Mouse (Mus musculus): ENCODE measurements around the gene Six2. TPM values are rescaled to one million over a fixed set of nuclear protein-coding genes. Genes with fewer than 3 reads are reported as not detected.
"Not testable (repeated sequence)": the region's sequence is repeated elsewhere in the genome, so short reads cannot be mapped to it uniquely, and the experiment has no call there.

Gene Six2
- polyA plus RNA-seq, 1 experiment from 2014 or later = 24.5 TPM

DNA sequence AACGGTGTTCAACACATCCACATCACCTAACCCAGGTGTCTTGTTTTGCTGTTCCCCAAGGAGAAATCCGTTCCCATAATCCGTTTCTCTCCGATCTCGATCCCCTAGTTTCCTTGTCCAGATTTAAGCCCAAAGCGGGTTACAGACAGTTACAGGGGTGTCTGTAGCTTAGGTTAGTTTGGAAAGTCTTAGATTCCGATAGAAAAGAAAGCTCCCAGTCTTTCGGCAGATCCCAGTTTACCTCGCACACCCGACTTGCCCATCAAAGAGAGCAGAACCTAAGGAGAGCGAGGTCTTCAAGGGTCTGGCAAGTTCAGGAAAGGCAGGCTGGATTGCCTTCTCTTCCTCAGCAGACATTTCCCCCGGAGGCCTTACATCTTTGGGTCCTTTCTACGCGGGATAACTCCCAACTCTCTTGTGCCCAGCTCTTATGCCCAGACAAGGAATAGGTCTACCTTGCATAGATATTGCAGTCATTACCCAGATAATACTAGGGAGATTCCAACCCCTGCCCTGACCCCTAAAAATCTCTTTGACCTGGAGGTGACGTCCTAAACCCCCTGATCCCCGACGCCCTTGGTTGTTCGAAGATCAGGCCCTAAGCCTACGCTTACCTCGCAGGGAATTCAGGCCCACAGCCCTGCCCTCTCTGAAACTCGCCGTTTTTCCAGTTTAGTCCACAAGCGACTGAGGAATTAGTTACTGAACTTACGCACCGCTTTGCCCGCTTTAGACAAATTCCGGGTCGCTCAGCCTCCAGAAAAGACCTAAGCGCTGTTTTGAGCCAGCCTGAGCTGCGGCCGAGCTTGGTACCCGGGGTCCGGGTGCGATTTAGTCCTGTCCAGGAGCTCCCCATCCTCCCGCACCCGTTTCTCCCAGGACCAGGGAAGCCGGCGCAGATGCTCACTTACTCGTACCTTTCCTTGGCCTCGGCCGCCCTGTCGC lies 1.3 kb downstream of the Six2 start:
- peak overlapping the region; percentile 82 for H3K27ac ChIP-seq (ENCODE audit: low read depth, low read length)
- 2% methylated on average over 42 of the region's 42 CpGs for WGBS

DNA sequence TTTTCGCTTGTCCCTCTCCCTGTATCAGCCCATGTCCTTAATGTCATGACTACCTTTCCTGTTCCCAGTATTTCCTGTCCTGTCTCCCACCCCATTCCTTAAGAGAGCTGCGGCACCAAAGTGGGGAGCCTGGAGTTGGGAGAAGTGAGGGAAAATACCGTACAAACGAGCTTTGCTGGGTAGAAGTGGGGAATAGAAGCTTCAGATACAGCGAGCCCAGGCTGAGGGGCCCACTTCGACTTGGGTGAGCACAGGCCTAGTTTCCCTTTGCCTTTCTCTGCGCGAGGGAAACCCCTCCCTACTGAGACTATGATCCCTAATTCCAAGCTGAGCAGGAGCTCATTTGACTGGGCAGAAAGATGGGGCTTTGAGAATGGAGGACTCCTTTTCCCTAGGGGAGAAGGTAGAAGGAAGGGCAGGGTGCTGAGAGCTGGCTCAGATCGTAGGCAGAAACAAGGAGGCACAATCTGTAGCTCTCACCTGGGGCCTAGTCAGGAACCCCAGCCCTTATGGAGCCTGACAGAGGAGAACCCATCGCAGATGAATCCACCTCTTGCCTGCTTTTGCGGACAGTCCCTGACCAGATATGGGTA lies 2.3 kb downstream of the Six2 start:
- H3K36me3 ChIP-seq (ENCODE audit: control insufficient read depth, insufficient read depth, low read length) = no peaks in the 10 kb centered on the region; the same call in 1 of the 2 replicates
- H3K27me3 ChIP-seq (ENCODE audit: control insufficient read depth, insufficient read depth, low read length) = peaks cover 79% of the 10 kb centered on the region
- peak overlapping the region; percentile 55 for H3K4me3 ChIP-seq (ENCODE audit: low read length)
- no peaks in the 10 kb centered on the region for H3K9me3 ChIP-seq (ENCODE audit: control insufficient read depth, low read length)
- H3K4me2 ChIP-seq (replicated peaks; ENCODE audit: low read depth, low read length) = peak overlapping the region; percentile 34
- peaks cover 7% of the 10 kb centered on the region; the same call in 1 of the 2 replicates for H3K4me1 ChIP-seq (ENCODE audit: control insufficient read depth, insufficient read depth, low read length)
- no peak for ATAC-seq (ENCODE audit: low FRiP score, low TSS enrichment)
- WGBS = 6% methylated on average over 11 of the region's 11 CpGs
- peak overlapping the region; percentile 78 for H3K9ac ChIP-seq (ENCODE audit: low read depth, low read length)
- H3K27ac ChIP-seq (ENCODE audit: low read depth, low read length) = peak overlapping the region; percentile 69

More for the DNA sequence above, 1.3 kb downstream of the Six2 start:
- H3K4me2 ChIP-seq (replicated peaks; ENCODE audit: low read depth, low read length) = peak overlapping the region; percentile 75
- peak overlapping the region; percentile 78 for H3K9ac ChIP-seq (ENCODE audit: low read depth, low read length)
- H3K27me3 ChIP-seq (ENCODE audit: control insufficient read depth, insufficient read depth, low read length) = peaks cover 78% of the 10 kb centered on the region
- H3K4me3 ChIP-seq (ENCODE audit: low read length) = peak overlapping the region; percentile 55
- H3K36me3 ChIP-seq (ENCODE audit: control insufficient read depth, insufficient read depth, low read length) = no peaks in the 10 kb centered on the region; the same call in 1 of the 2 replicates
- ATAC-seq (ENCODE audit: low FRiP score, low TSS enrichment) = no peak
- H3K9me3 ChIP-seq (ENCODE audit: control insufficient read depth, low read length) = no peaks in the 10 kb centered on the region
- peaks cover 7% of the 10 kb centered on the region; the same call in 1 of the 2 replicates for H3K4me1 ChIP-seq (ENCODE audit: control insufficient read depth, insufficient read depth, low read length)

DNA sequence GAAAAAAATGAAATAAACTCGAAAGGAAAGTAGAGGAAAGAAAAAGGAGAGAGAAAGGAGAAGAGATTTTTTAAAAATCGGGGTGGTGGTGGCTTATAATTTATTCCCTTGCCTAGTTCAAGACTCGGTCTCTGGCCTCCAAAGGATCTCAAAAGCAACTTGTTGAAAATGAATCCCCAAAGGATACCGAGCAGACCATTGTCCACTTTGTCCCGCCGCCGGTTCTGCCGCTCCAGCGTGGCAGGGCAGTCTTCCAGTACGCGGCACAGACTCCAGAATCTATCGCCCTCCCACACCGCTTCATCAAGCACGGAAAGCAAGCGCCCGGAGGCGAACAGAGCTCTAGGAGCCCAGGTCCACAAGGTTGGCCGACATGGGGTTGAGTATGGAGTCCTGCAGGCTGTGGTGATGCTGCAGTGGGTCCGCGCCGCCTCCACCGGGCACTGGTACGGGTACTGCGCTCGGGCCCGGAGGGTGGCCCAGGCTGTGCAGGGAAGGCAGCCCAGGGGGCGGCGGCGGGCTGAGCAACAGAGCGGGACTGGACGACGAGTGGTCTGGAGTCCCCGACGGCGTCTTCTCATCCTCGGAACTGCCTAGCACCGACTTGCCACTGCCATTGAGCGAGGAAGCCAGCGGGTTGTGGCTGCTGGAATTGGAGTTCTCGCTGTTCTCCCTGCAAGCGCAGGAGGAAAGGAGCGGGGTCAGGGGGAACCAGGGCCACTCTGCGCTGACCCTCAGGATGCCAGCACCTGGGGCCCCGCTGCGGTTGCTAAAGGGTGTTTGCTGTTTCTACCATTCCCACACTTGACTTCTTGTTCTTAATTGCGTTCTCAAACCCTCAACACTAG lies 3.0 kb downstream of the Six2 start:
- H3K4me2 ChIP-seq (replicated peaks; ENCODE audit: low read depth, low read length) = peak overlapping the region; percentile 34
- H3K9ac ChIP-seq (ENCODE audit: low read depth, low read length) = peak overlapping the region; percentile 78
- peak overlapping the region; percentile 55 for H3K4me3 ChIP-seq (ENCODE audit: low read length)

DNA sequence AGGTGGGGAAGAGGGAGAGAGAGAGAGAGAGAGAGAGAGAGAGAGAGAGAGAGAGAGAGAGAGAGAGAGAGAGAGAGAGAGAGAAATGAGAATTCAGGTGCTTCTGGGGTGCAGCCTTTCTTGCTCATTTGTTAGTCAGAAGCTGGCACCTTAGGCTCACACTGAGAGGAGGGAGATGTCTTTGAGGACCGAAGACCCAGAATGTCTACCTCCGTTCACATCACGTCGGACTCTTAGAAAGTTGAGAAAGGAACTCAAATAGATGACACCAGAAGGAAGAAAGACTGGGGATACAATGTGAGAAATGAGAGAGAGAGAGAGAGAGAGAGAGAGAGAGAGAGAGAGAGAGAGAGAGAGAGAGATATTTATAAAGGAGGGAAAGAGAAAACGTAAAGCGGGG lies 3.6 kb downstream of the Six2 start:
- not testable (repeated sequence) for H3K9me3 ChIP-seq (ENCODE audit: control insufficient read depth, low read length); H3K36me3 ChIP-seq (ENCODE audit: control insufficient read depth, insufficient read depth, low read length); ATAC-seq (ENCODE audit: low FRiP score, low TSS enrichment); H3K27ac ChIP-seq (ENCODE audit: low read depth, low read length)
- Histone ChIP-seq H3K9ac (ENCODE audit: low read depth, low read length) (peak overlapping the region; percentile 78), H3K4me3 (ENCODE audit: low read length) (peak overlapping the region; percentile 55), H3K4me1 (ENCODE audit: control insufficient read depth, insufficient read depth, low read length) (peaks cover 19% of the 10 kb centered on the region), H3K4me2 (replicated peaks; ENCODE audit: low read depth, low read length) (peak overlapping the region; percentile 41), H3K27me3 (ENCODE audit: control insufficient read depth, insufficient read depth, low read length) (peaks cover 79% of the 10 kb centered on the region)
- 2% methylated on average over 6 of the region's 6 CpGs for WGBS

More for the DNA sequence above, 3.0 kb downstream of the Six2 start:
- ATAC-seq (ENCODE audit: low FRiP score, low TSS enrichment) = no peak
- no peaks in the 10 kb centered on the region for H3K9me3 ChIP-seq (ENCODE audit: control insufficient read depth, low read length)
- H3K27me3 ChIP-seq (ENCODE audit: control insufficient read depth, insufficient read depth, low read length) = peaks cover 79% of the 10 kb centered on the region
- WGBS = under 1% methylated on average over 46 of the region's 46 CpGs
- no peaks in the 10 kb centered on the region; the same call in 1 of the 2 replicates for H3K36me3 ChIP-seq (ENCODE audit: control insufficient read depth, insufficient read depth, low read length)
- peaks cover 12% of the 10 kb centered on the region for H3K4me1 ChIP-seq (ENCODE audit: control insufficient read depth, insufficient read depth, low read length)
- peak overlapping the region; percentile 69 for H3K27ac ChIP-seq (ENCODE audit: low read depth, low read length)

DNA sequence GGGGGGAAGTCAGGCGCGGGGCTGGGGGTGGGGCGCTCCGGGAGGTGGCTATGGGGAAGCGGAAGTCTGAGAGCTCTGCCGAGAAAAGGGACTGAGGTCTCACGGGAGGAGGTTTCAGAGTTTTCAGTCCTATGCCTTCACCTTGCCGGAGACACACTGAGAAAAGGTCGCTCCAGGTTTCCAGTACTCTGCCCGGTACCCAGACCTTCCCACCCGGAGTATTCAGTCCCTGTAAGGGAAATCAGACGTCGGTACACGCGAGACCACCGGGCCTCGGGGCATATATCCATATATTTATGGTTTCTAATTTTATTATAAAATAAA lies 4.1 kb downstream of the Six2 start:
- H3K9me3 ChIP-seq (ENCODE audit: control insufficient read depth, low read length) = no peaks in the 10 kb centered on the region
- H3K27ac ChIP-seq (ENCODE audit: low read depth, low read length) = peak overlapping the region; percentile 56; the same call in 1 of the 2 replicates
- no peak for ATAC-seq (ENCODE audit: low FRiP score, low TSS enrichment)
- peaks cover 81% of the 10 kb centered on the region for H3K27me3 ChIP-seq (ENCODE audit: control insufficient read depth, insufficient read depth, low read length)
- H3K4me1 ChIP-seq (ENCODE audit: control insufficient read depth, insufficient read depth, low read length) = peaks cover 20% of the 10 kb centered on the region
- no peaks in the 10 kb centered on the region; the same call in 1 of the 2 replicates for H3K36me3 ChIP-seq (ENCODE audit: control insufficient read depth, insufficient read depth, low read length)
- H3K4me2 ChIP-seq (replicated peaks; ENCODE audit: low read depth, low read length) = peak overlapping the region; percentile 41
- WGBS = under 1% methylated on average over 17 of the region's 17 CpGs
- peak overlapping the region; percentile 55 for H3K4me3 ChIP-seq (ENCODE audit: low read length)
- peak overlapping the region; percentile 78 for H3K9ac ChIP-seq (ENCODE audit: low read depth, low read length)

DNA sequence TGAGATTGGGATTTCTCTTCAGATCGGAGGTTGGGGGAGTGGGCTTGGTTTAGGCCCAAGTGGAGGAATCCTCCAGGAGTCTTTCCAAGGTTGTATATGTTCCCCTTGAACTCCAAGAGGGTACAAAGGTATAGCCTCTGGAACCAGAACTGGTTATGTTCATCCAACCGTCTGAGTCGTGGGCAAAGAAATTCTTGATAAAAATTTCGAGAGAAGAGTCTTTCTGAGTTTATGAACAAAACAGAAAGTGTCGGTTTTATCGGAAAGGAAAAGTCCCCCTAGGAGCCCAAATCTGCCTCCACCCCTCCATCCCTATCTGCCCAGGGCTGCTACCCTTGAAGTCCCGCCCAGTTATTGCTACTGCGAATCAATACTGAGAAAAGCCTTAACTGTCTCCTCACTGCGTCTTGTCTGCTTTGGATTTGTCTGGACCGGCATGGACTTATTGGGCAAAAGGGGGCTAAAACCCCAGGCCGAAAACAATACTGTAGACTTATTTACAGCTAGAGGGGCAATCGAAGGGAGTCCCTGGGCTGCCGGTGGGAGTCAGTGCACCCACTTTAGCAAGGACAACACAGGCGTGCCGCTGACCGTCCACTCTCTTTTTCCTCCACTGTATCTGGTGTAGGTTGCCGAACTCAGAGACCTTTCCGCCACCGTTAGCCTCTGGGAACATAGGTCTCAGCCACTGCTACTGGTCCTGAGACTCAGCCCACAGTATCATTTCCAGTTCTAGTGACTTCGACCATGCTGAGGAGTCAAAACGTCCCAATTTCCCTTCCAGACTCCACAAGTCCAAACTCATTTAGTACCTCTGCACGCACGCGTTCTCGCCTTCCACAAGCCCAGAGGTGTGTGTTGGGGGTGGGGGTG lies 4.7 kb downstream of the Six2 start:
- Histone ChIP-seq H3K9me3 (ENCODE audit: control insufficient read depth, low read length) (no peaks in the 10 kb centered on the region), H3K27me3 (ENCODE audit: control insufficient read depth, insufficient read depth, low read length) (peaks cover 78% of the 10 kb centered on the region), H3K4me2 (replicated peaks; ENCODE audit: low read depth, low read length) (peak overlapping the region; percentile 41), H3K9ac (ENCODE audit: low read depth, low read length) (peak overlapping the region; percentile 78), H3K4me3 (ENCODE audit: low read length) (peak overlapping the region; percentile 55), H3K27ac (ENCODE audit: low read depth, low read length) (peak overlapping the region; percentile 56; the same call in 1 of the 2 replicates), H3K36me3 (ENCODE audit: control insufficient read depth, insufficient read depth, low read length) (no peaks in the 10 kb centered on the region; the same call in 1 of the 2 replicates), H3K4me1 (ENCODE audit: control insufficient read depth, insufficient read depth, low read length) (peaks cover 14% of the 10 kb centered on the region)
- WGBS = 5% methylated on average over 25 of the region's 25 CpGs
- no peak for ATAC-seq (ENCODE audit: low FRiP score, low TSS enrichment)

DNA sequence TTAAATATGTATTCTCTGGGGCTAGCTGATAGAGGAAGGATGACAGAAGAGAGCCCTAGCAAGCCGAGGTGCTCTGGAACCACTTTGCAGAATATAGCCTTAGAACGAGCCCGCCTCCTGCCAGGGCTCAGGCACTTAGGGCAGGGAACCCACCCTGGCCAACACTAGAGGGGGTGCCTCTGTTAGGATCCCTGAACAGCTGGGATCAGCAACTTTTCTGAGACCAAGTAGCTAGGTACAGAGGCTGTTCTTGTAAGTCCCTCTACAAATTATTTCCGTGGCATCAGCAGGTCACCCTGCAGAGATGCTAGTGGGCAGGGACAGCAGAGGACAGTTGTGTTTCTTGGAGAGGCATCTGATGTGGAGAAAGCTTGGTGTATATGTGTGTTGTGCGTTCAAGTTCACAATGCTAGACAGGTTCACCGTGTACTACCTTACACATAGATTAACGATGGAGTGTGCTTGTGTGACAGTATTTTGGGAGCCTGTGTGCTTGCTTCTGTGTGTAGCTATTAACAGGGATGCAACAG lies 5.8 kb downstream of the Six2 start:
- Histone ChIP-seq H3K4me1 (ENCODE audit: control insufficient read depth, insufficient read depth, low read length) (peaks cover 14% of the 10 kb centered on the region), H3K4me2 (replicated peaks; ENCODE audit: low read depth, low read length) (peak overlapping the region; percentile 41), H3K9me3 (ENCODE audit: control insufficient read depth, low read length) (no peaks in the 10 kb centered on the region), H3K9ac (ENCODE audit: low read depth, low read length) (peak overlapping the region; percentile 78; the same call in 1 of the 2 replicates), H3K36me3 (ENCODE audit: control insufficient read depth, insufficient read depth, low read length) (no peaks in the 10 kb centered on the region; the same call in 1 of the 2 replicates), H3K4me3 (ENCODE audit: low read length) (peak overlapping the region; percentile 14), H3K27ac (ENCODE audit: low read depth, low read length) (no peak overlapping the region; the same call in 1 of the 2 replicates), H3K27me3 (ENCODE audit: control insufficient read depth, insufficient read depth, low read length) (peaks cover 68% of the 10 kb centered on the region)
- WGBS = 9% methylated on average over 7 of the region's 7 CpGs
- no peak for ATAC-seq (ENCODE audit: low FRiP score, low TSS enrichment)

Data from kidney, embryonic 14.5 days (tissue).